Mouse (Mus musculus): ENCODE results near the gene Tmcc3. TPM values are rescaled to one million over a fixed set of nuclear protein-coding genes. Genes with fewer than 3 reads are reported as not detected.

Gene Tmcc3
- polyA plus RNA-seq, 1 experiment from 2014 or later = 14.9 TPM

DNA sequence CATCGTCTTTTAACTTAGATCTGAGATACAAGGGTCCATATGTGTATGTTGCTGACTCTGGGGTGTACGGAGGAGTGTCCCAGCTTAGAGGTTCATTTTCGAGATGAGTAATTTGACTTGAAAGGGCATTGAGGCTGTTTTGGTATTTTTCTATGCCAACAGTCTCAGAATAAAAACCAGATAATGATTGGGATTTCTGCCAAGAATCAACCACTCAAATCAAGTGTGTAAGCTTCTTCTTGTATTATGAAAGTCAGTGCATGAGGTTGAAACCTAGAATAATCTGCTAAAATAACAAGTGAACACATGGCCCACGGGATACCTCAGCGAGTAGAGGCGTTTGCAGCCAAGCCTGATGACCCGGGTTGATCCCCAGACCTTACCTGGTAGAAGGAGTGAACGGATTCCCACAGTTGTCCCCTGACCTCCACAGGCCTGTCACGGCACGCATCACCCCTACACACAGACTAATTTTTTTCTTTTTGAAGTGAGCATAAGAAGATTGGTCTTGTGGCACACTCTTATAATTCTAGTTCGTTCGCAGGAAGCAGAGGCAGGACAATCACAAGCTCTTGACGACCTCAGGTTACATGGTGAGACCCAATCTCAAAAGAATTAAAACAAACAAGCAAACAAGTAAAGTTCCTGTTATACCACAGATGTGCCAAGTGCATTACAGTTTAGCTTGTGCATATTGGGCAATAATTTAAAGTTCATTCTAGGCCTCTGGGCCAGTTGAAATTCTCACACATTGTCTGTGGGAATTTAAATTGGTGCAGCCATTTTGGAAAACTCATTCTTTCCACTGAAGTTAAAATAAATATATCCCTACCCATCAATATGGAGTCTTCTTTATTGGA is 165.8 kb downstream of the Tmcc3 start:
- no peaks in the 10 kb centered on the region for H3K36me3 ChIP-seq (ENCODE audit: control insufficient read depth, insufficient read depth, low read length)

DNA sequence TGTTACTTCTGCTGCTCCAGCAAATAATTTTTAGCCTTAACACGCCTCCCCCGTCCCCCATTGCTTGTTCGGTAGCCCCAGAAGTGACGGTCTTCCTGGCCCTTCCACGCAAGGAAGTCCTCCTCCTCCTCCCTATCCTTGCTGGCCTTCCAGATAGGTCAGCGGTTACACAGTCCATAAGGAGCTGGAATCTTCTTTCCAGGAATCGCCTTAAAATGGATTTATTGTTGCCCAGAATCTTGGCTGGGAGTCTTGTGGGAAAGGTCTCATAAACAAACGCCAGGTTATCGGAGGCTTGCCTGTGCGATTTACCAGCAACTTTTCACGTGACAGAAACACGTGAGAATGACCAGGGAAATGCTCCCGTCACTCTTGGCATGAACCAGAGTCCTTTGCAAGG is 167.9 kb downstream of the Tmcc3 start:
- Histone ChIP-seq H3K36me3 (ENCODE audit: control insufficient read depth, insufficient read depth, low read length) (no peaks in the 10 kb centered on the region), H3K9me3 (ENCODE audit: control insufficient read depth, low read length) (no peaks in the 10 kb centered on the region), H3K4me2 (ENCODE audit: low read length) (no peak overlapping the region), H3K4me3 (ENCODE audit: low read length) (no peak overlapping the region), H3K27ac (ENCODE audit: low read depth, low read length) (no peak overlapping the region), H3K9ac (ENCODE audit: low read depth, low read length) (no peak overlapping the region), H3K27me3 (replicated peaks; ENCODE audit: control insufficient read depth, insufficient read depth, low read length) (no peaks in the 10 kb centered on the region), H3K4me1 (ENCODE audit: control insufficient read depth, insufficient read depth, low read depth, low read length) (no peaks in the 10 kb centered on the region)
- WGBS = 81% methylated on average over 13 of the region's 13 CpGs
- ATAC-seq = no peak

More for the DNA sequence above, 165.8 kb downstream of the Tmcc3 start:
- no peak for ATAC-seq
- Histone ChIP-seq H3K9me3 (ENCODE audit: control insufficient read depth, low read length) (no peaks in the 10 kb centered on the region), H3K9ac (ENCODE audit: low read depth, low read length) (no peak overlapping the region), H3K4me2 (ENCODE audit: low read length) (no peak overlapping the region), H3K27ac (ENCODE audit: low read depth, low read length) (no peak overlapping the region), H3K27me3 (replicated peaks; ENCODE audit: control insufficient read depth, insufficient read depth, low read length) (no peaks in the 10 kb centered on the region), H3K4me1 (ENCODE audit: control insufficient read depth, insufficient read depth, low read depth, low read length) (no peaks in the 10 kb centered on the region; the same call in 1 of the 2 replicates), H3K4me3 (ENCODE audit: low read length) (no peak overlapping the region)
- 92% methylated on average over 13 of the region's 13 CpGs for WGBS

DNA sequence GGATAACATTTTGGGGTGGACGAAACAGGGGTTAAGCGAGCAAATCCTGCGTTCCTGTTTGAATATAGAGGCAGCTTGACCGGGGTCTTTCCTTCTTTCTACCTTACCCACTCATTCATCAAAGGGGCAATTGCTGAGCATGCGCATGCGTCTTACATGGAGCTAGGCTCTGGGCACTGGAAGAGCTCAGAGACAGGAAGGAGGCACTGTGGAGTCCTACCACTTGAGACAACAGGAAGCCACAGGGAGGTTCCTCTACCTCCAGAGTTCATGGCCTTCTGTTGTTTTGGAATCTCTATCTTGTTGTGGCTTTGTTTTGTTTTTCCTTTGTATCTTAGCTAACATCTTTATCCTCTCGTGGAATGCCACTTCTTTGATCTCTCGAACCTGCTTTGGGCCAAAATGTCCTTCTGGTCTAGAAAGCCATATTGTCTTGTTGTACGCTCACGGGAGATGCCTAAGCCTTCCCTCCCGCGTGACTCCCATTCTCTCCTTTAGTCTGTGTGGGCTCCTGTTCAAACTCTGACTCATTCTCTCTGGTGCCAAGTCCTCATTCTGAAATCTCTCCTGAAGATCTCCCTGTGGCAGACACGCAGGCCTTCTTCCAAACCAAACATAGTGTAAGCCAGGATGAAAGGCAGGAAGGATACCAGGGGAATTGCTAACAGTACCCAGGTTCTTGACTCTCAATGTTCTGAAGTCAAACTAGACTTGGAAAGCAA is 168.8 kb downstream of the Tmcc3 start:
- WGBS = 78% methylated on average over 13 of the region's 13 CpGs
- Histone ChIP-seq H3K9ac (ENCODE audit: low read depth, low read length) (no peak overlapping the region), H3K9me3 (ENCODE audit: control insufficient read depth, low read length) (no peaks in the 10 kb centered on the region), H3K27ac (ENCODE audit: low read depth, low read length) (no peak overlapping the region), H3K27me3 (replicated peaks; ENCODE audit: control insufficient read depth, insufficient read depth, low read length) (no peaks in the 10 kb centered on the region), H3K4me1 (ENCODE audit: control insufficient read depth, insufficient read depth, low read depth, low read length) (no peaks in the 10 kb centered on the region), H3K4me2 (ENCODE audit: low read length) (no peak overlapping the region), H3K4me3 (ENCODE audit: low read length) (no peak overlapping the region), H3K36me3 (ENCODE audit: control insufficient read depth, insufficient read depth, low read length) (no peaks in the 10 kb centered on the region)
- ATAC-seq = no peak

DNA sequence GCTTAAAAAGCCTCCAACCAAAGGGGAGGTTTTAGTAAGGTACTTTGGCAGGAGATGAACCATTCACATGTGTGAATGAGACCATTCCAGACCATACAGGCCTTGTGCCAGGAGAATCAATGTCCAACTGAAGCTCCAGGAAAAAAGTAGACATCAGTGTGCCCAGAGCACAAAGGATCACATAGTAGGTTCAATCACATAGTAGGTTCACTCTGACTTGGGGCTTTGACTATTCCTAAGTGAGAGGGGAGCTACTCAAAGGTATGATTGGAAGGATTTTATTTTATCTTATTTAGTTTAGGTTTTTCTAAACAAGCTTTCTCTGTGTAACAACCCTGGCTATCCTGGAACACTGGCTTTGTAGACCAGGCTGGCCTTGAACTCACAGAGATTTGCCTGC is 169.9 kb downstream of the Tmcc3 start:
- no peaks in the 10 kb centered on the region for H3K4me1 ChIP-seq (ENCODE audit: control insufficient read depth, insufficient read depth, low read depth, low read length)
- H3K9ac ChIP-seq (ENCODE audit: low read depth, low read length) = no peak overlapping the region
- ATAC-seq = no peak
- H3K27me3 ChIP-seq (replicated peaks; ENCODE audit: control insufficient read depth, insufficient read depth, low read length) = no peaks in the 10 kb centered on the region
- no peak overlapping the region for H3K27ac ChIP-seq (ENCODE audit: low read depth, low read length)
- H3K9me3 ChIP-seq (ENCODE audit: control insufficient read depth, low read length) = no peaks in the 10 kb centered on the region
- no peak overlapping the region for H3K4me2 ChIP-seq (ENCODE audit: low read length)
- H3K36me3 ChIP-seq (ENCODE audit: control insufficient read depth, insufficient read depth, low read length) = no peaks in the 10 kb centered on the region
- no peak overlapping the region for H3K4me3 ChIP-seq (ENCODE audit: low read length)

DNA sequence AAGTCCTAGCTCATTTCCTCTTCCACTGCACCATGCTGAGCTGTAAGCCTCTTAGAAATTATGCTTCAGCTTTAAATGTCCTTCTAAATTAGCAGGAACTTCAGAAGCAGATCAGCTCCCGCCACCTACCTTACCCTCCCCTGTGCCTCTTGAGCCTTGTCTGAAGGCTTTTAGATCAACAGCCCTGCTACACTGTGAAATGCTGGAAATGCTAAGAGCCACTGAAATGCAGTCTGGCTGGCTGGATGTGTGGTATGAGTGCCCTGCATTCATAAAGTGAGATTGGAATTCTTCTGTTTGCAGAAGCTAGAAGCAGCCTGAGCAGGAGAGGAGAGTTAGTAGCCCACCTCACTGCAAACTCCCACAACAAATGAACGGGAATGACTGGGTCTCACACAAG is 174.4 kb downstream of the Tmcc3 start:
- H3K9me3 ChIP-seq (ENCODE audit: control insufficient read depth, low read length) = no peaks in the 10 kb centered on the region
- H3K27me3 ChIP-seq (replicated peaks; ENCODE audit: control insufficient read depth, insufficient read depth, low read length) = no peaks in the 10 kb centered on the region
- no peaks in the 10 kb centered on the region for H3K4me1 ChIP-seq (ENCODE audit: control insufficient read depth, insufficient read depth, low read depth, low read length)
- no peak overlapping the region for H3K9ac ChIP-seq (ENCODE audit: low read depth, low read length)
- H3K4me2 ChIP-seq (ENCODE audit: low read length) = no peak overlapping the region
- no peak overlapping the region for H3K27ac ChIP-seq (ENCODE audit: low read depth, low read length)
- H3K36me3 ChIP-seq (ENCODE audit: control insufficient read depth, insufficient read depth, low read length) = no peaks in the 10 kb centered on the region
- ATAC-seq = no peak
- 76% methylated on average over 2 of the region's 2 CpGs for WGBS
- no peak overlapping the region for H3K4me3 ChIP-seq (ENCODE audit: low read length)

DNA sequence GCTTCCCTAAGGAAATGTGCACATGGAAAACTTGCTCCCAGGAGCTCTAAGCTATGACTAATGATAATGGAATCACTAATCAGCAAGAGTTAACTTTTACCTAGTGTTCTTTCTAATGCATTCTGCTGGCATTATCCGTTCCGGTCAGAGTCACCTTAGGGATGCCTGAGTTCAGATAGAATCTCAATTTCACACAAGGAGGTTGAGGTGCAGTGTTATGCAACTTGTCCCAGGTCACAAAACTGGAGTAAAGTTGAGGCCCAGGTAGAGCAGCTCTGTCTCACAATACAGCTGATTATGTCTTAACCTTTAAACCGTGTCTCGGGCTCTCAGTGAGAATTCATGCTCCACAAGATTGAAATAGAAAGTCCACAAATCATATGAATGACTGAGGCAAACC is 177.8 kb downstream of the Tmcc3 start:
- H3K36me3 ChIP-seq (ENCODE audit: control insufficient read depth, insufficient read depth, low read length) = no peaks in the 10 kb centered on the region
- H3K4me3 ChIP-seq (ENCODE audit: low read length) = no peak overlapping the region
- no peaks in the 10 kb centered on the region for H3K27me3 ChIP-seq (replicated peaks; ENCODE audit: control insufficient read depth, insufficient read depth, low read length)
- H3K9ac ChIP-seq (ENCODE audit: low read depth, low read length) = no peak overlapping the region
- 87% methylated on average over 4 of the region's 4 CpGs for WGBS
- no peak overlapping the region for H3K4me2 ChIP-seq (ENCODE audit: low read length)
- no peak for ATAC-seq
- H3K9me3 ChIP-seq (ENCODE audit: control insufficient read depth, low read length) = no peaks in the 10 kb centered on the region
- no peak overlapping the region for H3K27ac ChIP-seq (ENCODE audit: low read depth, low read length)
- H3K4me1 ChIP-seq (ENCODE audit: control insufficient read depth, insufficient read depth, low read depth, low read length) = peaks cover 5% of the 10 kb centered on the region; the same call in 1 of the 2 replicates

DNA sequence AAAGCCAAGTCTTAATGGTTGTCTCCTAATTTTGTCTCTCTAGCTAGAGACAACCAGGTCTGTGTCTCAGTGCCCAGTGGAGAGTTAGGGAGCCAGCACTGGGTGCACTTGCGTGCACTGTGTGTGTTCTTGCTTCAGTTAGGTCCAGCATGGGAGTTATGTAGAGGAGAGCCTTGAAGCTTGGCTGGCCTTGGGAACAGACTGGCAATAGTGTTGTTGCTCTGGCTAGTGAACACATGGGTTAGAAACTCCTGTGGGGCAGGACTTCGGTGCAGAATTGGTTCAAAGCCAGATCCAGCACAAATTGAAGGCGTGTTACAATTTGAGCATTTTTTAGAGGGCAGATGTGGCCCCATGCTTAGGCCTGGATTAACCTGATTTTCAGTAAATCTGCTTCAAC is 179.3 kb downstream of the Tmcc3 start:
- peaks cover 8% of the 10 kb centered on the region; the same call in 1 of the 2 replicates for H3K4me1 ChIP-seq (ENCODE audit: control insufficient read depth, insufficient read depth, low read depth, low read length)

DNA sequence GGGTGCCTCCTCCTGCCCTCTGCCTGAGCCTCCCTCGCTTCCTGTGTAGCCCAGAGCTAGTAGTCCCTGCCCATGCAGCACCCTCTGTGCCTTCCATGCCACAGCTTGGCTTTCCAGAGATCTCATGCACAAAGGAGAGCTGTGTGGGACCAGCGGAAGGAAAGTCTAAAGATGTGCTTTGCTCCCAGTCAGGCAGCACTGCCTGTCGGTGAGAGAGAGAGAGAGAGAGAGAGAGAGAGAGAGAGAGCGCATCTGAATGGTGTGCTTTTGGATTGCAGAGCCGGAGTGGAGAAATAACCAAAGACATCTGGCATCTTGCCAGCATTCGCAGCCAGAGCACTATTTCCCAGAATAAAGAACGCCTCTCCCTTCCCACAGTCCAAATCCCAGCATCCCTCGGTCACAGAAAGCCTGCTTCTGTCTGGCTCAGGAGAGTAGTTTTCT is 182.7 kb downstream of the Tmcc3 start:
- H3K4me1 ChIP-seq (ENCODE audit: control insufficient read depth, insufficient read depth, low read depth, low read length) = peaks cover 8% of the 10 kb centered on the region
- H3K4me3 ChIP-seq (ENCODE audit: low read length) = no peak overlapping the region
- peak overlapping the region; percentile 60 for H3K27ac ChIP-seq (ENCODE audit: low read depth, low read length)
- H3K4me2 ChIP-seq (ENCODE audit: low read length) = peak overlapping the region; percentile 25; the same call in 1 of the 2 replicates
- H3K27me3 ChIP-seq (replicated peaks; ENCODE audit: control insufficient read depth, insufficient read depth, low read length) = no peaks in the 10 kb centered on the region
- peak overlapping the region; percentile 5; the same call in 1 of the 2 replicates for H3K9ac ChIP-seq (ENCODE audit: low read depth, low read length)
- 23% methylated on average over 8 of the region's 8 CpGs for WGBS
- no peaks in the 10 kb centered on the region for H3K36me3 ChIP-seq (ENCODE audit: control insufficient read depth, insufficient read depth, low read length)
- peak; percentile 88 for ATAC-seq
- no peaks in the 10 kb centered on the region for H3K9me3 ChIP-seq (ENCODE audit: control insufficient read depth, low read length)

More for the DNA sequence above, 179.3 kb downstream of the Tmcc3 start:
- Histone ChIP-seq H3K4me2 (ENCODE audit: low read length) (no peak overlapping the region), H3K9ac (ENCODE audit: low read depth, low read length) (no peak overlapping the region), H3K36me3 (ENCODE audit: control insufficient read depth, insufficient read depth, low read length) (no peaks in the 10 kb centered on the region), H3K27ac (ENCODE audit: low read depth, low read length) (no peak overlapping the region), H3K4me3 (ENCODE audit: low read length) (no peak overlapping the region), H3K9me3 (ENCODE audit: control insufficient read depth, low read length) (no peaks in the 10 kb centered on the region), H3K27me3 (replicated peaks; ENCODE audit: control insufficient read depth, insufficient read depth, low read length) (no peaks in the 10 kb centered on the region)
- 76% methylated on average over 3 of the region's 3 CpGs for WGBS
- ATAC-seq = no peak

DNA sequence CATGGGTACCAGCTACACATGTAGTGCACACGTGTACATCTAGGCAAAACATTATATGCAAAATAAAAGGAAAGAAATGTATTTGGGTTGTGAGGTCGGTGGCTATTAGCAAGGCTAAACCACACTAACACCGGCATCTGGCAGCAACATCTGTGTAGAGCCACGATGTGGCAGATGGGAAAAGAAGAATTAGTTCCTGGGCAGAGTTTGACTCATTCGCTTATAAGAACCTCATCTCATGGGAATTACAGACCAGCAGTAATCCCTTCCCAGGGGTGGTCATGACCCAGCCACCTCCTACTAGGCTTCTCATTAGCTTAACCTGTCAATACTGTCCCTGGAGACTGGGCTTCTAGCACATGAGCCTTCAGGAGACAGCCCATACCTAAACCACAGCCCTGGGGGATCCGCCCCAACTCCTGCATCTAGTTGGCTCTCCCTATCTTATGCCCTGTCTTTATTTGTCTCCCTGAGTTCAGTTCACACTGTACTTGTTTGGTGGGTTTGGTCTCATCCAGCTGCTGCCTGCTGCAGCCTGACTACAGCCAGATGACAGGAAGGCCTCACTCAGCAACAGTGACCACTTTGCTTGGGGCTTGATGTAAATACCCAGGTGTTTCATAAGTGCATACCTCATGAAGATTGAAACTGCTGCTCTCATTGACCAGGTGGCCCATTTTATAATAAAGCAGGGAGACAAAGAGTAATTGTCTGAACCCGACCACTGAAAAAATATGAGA is 183.9 kb downstream of the Tmcc3 start:
- no peak overlapping the region for H3K4me3 ChIP-seq (ENCODE audit: low read length)
- no peak overlapping the region for H3K9ac ChIP-seq (ENCODE audit: low read depth, low read length)
- no peak overlapping the region for H3K4me2 ChIP-seq (ENCODE audit: low read length)
- H3K27ac ChIP-seq (ENCODE audit: low read depth, low read length) = peak overlapping the region; percentile 36; the same call in 1 of the 2 replicates
- no peak for ATAC-seq
- 86% methylated on average over 7 of the region's 7 CpGs for WGBS
- H3K36me3 ChIP-seq (ENCODE audit: control insufficient read depth, insufficient read depth, low read length) = no peaks in the 10 kb centered on the region
- no peaks in the 10 kb centered on the region for H3K27me3 ChIP-seq (replicated peaks; ENCODE audit: control insufficient read depth, insufficient read depth, low read length)
- H3K4me1 ChIP-seq (ENCODE audit: control insufficient read depth, insufficient read depth, low read depth, low read length) = peaks cover 13% of the 10 kb centered on the region
- H3K9me3 ChIP-seq (ENCODE audit: control insufficient read depth, low read length) = no peaks in the 10 kb centered on the region
